Mouse (Mus musculus) heart, postnatal 0 days (tissue): Measurements from ENCODE around the gene Gm40193.

Experiments used
- CTCF ChIP-seq: IDR thresholded peaks from 2 replicates; pipeline ENCODE4 v1.5.1; 2016; ENCODE audit warnings: antibody characterized with exemption, control low read depth, low read depth
- EP300 ChIP-seq: IDR thresholded peaks from 2 replicates; pipeline ENCODE4 v1.6.1; 2016; ENCODE audit warnings: antibody characterized with exemption, low read depth

GRCm38 (mm10) chr11:70500476-70500812 is 32.3 kb downstream of the Gm40193 start:
- TF ChIP-seq CTCF = no peak
- no peak for TF ChIP-seq EP300
